Mouse (Mus musculus) hematopoietic multipotent progenitor cell, adult 10-12 weeks (in vitro differentiated cells): Measurements from ENCODE around the gene Gm2696. TPM values are rescaled to one million over a fixed set of nuclear protein-coding genes. Genes with fewer than 3 reads are reported as not detected.

Experiments
- polyA plus RNA-seq: library from polyadenylated mRNA; stranded (reverse); fragments of >175 nt; gene quantifications from 2 replicates; pipeline ENCODE4 v1.2.3, GENCODE M21; 2012; ENCODE audit warnings: low replicate concordance

The Gm2696 gene
- polyA plus RNA-seq: not detected in 2 replicates

DNA sequence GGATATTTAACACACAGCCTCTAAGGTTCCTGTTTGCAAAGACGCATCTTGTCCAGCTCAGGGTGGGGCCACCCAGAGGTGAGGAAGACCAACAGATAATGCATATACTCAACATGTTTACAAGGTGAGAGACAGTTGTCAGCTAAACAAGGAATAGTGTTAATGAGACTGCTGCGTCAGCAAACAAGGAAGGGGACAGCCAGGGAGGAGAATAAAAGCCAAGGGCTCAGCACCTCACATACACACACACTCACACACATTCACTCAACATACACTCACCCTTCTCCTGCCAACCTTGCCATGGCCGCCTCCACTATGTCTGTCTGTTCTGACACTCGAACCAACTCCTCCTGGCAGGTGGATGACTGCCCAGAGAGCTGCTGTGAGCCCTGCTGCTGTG is at the start of gene Gm2696:
Gm2696 (plus strand) TSS at position 301 of the 400 bp plus-strand sequence.

DNA sequence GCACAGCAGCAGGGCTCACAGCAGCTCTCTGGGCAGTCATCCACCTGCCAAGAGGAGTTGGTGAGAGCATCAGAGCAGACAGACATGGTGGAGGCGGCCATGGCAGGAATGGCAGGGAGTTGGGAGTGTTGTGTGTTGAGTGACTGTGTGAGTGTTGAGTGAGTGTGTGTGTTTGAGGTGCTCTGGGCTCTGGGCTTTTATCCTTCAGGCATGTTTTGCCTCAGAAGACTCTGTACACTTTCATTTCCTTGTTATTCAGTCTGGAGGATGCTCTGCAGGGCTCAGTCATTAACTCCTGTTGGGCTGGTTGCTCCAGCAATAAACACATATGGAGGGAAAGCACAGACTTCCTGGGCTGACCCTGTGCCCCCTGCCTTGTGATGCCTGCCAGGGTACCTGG is 43.3 kb upstream of the Gm2696 start, which contains the start of gene Gm3238:
Gm3238 (minus strand) TSS at position 101 of the 400 bp plus-strand sequence.

DNA sequence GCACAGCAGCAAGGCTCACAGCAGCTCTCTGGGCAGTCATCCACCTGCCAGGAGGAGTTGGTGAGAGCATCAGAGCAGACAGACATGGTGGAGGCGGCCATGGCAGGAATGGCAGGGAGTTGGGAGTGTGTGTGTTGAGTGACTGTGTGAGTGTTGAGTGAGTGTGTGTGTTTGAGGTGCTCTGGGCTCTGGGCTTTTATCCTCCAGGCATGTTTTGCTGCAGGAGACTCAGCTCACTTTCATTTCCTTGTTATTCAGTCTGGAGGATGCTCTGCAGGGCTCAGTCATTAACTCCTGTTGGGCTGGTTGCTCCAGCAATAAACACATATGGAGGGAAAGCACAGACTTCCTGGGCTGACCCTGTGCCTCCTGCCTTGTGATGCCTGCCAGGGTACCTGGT is 37.6 kb upstream of the Gm2696 start, which contains the start of gene Gm7138:
Gm7138 (minus strand) TSS at position 101 of the 400 bp plus-strand sequence.

DNA sequence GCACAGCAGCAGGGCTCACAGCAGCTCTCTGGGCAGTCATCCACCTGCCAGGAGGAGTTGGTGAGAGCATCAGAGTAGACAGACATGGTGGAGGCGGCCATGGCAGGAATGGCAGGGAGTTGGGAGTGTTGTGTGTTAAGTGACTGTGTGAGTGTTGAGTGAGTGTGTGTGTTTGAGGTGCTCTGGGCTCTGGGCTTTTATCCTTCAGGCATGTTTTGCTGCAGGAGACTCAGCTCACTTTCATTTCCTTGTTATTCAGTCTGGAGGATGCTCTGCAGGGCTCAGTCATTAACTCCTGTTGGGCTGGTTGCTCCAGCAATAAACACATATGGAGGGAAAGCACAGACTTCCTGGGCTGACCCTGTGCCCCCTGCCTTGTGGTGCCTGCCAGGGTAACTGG is 32.0 kb upstream of the Gm2696 start, which contains the start of gene Gm3250:
Gm3250 (minus strand) TSS at position 101 of the 400 bp plus-strand sequence.

DNA sequence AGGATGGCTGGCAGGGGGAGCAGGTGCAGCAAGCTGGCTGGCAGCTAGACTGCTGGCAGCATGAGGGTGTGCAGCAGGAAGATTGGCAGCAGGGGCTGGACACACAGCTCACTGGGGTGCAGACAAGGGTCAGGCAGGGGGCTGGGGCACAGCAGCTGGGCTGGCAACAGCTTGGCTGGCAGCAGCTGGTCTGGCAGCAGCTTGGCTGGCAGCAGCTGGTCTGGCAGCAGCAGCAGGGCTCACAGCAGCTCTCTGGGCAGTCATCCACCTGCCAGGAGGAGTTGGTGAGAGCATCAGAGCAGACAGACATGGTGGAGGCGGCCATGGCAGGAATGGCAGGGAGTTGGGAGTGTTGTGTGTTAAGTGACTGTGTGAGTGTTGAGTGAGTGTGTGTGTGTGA is 26.6 kb upstream of the Gm2696 start, which contains the start of gene Gm7137:
Gm7137 (minus strand) TSS at position 325 of the 400 bp plus-strand sequence.

DNA sequence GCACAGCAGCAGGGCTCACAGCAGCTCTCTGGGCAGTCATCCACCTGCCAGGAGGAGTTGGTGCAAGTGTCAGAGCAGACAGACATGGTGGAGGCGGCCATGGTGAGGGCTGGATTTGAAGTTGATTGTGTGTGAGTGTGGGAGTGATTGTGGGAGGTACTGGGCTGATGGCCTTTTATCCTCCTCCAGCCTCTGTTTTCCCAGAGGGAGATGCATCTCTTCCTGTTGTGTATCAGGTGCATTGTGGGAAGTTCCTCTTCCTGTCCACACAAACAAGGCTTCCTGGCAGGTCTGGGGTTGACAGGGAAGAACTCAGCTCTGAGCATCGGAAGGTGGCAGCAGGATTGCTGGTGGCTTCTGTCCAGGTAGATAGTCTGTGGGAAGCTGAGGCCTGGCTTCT is 19.5 kb upstream of the Gm2696 start, which contains the start of gene Gm9639:
Gm9639 (minus strand) TSS at position 101 of the 400 bp plus-strand sequence.

DNA sequence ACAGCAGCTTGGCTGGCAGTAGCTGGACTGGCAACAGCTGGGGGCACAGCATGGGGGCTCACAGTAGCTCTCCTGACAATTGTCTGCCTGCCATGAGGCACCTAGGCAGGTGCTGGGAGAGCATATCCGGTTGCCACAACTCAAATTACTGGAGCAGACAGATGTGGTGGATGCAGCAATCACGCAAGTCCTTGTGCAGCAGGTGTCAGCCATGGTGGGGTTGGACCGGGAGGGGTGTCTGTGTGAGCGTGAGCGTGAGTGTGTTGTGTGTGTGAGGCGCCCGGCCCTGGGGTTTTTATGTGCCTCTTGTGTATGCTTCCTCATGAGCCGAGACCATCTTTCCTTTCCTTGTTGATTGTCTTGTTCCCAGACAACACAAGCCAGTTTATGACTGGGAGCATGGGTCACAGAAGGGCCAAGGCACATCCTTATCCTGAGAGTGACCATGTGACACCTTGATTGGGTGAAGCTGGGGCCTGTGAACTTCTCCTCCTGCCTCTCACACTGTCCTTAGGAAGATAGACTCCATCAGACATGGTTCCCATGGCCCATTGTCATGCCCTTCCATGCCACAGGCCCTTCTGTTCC is 15.5 kb upstream of the Gm2696 start, which contains the start of gene Gm19668:
Gm19668 (minus strand) TSS at position 213 of the 588 bp plus-strand sequence.

DNA sequence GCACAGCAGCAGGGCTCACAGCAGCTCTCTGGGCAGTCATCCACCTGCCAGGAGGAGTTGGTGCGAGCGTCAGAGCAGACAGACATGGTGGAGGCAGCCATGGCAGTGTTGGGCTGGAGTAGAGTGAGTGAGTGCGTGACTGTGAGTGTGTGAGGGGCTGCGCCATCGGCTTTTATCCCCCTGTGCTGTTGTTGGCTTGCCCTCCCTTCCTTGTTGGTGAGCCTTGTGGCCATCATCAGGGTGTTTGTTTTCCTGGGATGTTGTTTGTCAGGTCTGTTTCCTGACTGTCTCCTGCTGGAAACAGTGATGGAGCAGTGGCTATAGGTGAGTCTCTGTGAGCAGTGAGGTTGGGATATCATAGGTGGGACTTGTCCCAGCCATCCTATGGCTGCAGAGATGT is 2.7 kb upstream of the Gm2696 start, which contains the start of gene Gm9507:
Gm9507 (minus strand) TSS at position 101 of the 400 bp plus-strand sequence.

DNA sequence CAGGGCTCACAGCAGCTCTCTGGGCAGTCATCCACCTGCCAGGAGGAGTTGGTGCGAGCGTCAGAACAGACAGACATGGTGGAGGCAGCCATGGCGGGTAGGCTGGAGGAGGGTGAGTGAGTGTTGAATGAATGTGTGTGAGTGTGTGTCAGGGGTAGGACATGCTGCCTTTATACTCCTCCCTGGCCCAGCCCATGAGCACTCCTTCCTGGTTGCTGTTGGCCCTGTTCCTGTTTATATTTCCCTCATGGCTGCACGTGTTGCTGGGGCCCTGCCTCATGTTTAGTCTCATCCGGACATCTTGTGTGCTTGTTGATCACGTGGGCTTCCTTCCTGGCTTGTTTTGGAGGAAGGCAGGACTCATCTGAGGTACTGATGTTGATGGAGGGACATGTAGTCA is 12.5 kb downstream of the Gm2696 start, which contains the start of gene Krtap10-4:
Krtap10-4 (minus strand) TSS at position 145 of the 400 bp plus-strand sequence.

DNA sequence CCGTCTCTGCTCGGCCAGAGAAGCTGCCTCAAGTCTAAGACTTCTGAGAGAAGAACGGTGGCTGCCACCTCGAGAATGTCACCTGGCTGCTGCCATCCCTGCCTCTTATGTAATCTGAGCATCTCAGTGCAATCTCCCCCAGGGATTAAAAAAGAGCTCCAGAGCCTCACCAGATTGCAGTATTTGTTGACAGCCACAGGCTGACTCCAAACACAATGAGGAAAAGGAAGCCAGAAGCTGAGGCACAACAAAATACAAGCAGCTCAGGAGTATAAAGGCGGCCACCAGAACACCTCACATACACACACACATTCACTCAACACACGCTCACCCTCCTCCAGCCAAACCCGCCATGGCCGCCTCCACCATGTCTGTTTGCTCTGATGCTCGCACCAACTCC is 21.2 kb downstream of the Gm2696 start, which contains the start of gene Krtap10-10:
Krtap10-10 (plus strand) TSS at position 301 of the 400 bp plus-strand sequence.

DNA sequence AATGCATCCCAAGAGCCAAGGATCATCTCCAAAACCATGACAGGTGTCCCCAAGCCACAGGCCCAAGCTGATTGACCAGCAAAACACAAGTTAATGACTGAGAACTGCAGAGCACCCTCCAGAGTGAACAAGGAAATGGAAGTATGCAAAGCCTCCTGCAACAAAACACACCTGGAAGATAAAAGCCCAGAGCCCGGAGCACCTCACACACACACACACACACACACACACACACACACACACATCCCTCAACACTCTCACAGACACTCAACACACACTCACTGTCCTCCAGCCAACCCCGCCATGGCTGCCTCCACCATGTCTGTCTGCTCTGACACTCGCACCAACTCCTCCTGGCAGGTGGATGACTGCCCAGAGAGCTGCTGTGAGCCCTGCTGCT is 32.0 kb downstream of the Gm2696 start, which contains the start of gene Gm36176:
Gm36176 (plus strand) TSS at position 301 of the 400 bp plus-strand sequence.

DNA sequence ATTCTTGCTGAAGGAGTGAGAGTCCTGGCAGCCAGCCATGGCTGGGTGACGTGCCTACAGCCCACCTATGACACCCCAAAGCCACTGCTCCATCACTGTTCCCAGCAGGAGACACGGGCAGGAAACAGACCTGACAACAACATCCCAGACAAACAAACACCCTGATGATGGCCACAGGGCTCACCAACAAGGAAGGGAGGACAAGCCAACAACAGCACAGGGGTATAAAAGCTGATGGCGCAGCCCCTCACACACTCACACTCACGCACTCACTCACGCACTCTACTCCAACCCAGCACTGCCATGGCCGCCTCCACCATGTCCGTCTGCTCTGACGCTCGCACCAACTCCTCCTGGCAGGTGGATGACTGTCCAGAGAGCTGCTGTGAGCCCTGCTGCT is 38.1 kb downstream of the Gm2696 start, which contains the start of gene Gm10318:
Gm10318 (plus strand) TSS at position 301 of the 400 bp plus-strand sequence.

DNA sequence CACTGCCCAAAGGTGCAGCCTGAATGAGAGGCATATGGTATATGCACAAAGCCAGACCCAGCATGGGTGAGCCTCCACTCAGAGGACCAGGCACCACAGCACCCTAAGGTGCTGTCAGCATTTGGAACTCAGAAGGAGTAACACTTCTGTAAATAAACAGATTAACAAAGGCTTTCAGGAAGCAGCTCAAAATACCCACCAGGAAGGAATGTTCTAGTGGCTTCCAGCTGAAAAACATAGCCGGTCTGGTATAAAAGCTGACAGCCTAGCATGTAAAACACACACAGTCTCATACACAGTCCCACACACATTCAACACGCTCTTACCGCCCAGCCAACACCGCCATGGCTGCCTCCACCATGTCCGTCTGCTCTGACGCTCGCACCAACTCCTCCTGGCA is 47.2 kb downstream of the Gm2696 start, which contains the start of gene Gm3285:
Gm3285 (plus strand) TSS at position 301 of the 400 bp plus-strand sequence.

Other genes with a start within 250 kb of the Gm2696 start
- 59.7 and 100 TPM in 2 replicates for gene Pttg1ip, start 233.0 kb upstream of the Gm2696 start, polyA plus RNA-seq
- gene Sumo3, start 208.6 kb upstream of the Gm2696 start, polyA plus RNA-seq: 41.8 and 68.8 TPM in 2 replicates
- not detected in 2 replicates for gene Gm49325, start 208.5 kb upstream of the Gm2696 start, polyA plus RNA-seq
- 22.2 and 40.4 TPM in 2 replicates for gene Ube2g2, start 192.4 kb upstream of the Gm2696 start, polyA plus RNA-seq
- gene Tspear, start 128.1 kb upstream of the Gm2696 start, polyA plus RNA-seq: 0.80 and 1.4 TPM in 2 replicates
- not detected in 2 replicates for gene Gm19402, start 123.9 kb upstream of the Gm2696 start, polyA plus RNA-seq
- not detected in 2 replicates for gene Gm9508, start 117.4 kb upstream of the Gm2696 start, polyA plus RNA-seq
- not detected in 2 replicates for gene Gm10272, start 108.1 kb upstream of the Gm2696 start, polyA plus RNA-seq
- gene Gm10024, start 103.2 kb upstream of the Gm2696 start, polyA plus RNA-seq: not detected in 2 replicates
- gene Gm10142, start 98.9 kb upstream of the Gm2696 start, polyA plus RNA-seq: not detected in 2 replicates
- not detected in 2 replicates for gene Krtap12-1, start 94.1 kb upstream of the Gm2696 start, polyA plus RNA-seq
- not detected in 2 replicates for gene Gm10100, start 88.2 kb upstream of the Gm2696 start, polyA plus RNA-seq
- gene Gm18596, start 72.0 kb upstream of the Gm2696 start, polyA plus RNA-seq: not detected in 2 replicates
- not detected in 2 replicates for gene Gm9736, start 63.3 kb upstream of the Gm2696 start, polyA plus RNA-seq
- not detected in 2 replicates for gene Gm3233, start 55.0 kb upstream of the Gm2696 start, polyA plus RNA-seq
- not detected in 2 replicates for gene Gm3238, start 43.4 kb upstream of the Gm2696 start, polyA plus RNA-seq
- not detected in 2 replicates for gene Gm7138, start 37.7 kb upstream of the Gm2696 start, polyA plus RNA-seq
- gene Gm3250, start 32.1 kb upstream of the Gm2696 start, polyA plus RNA-seq: not detected in 2 replicates
- not detected in 2 replicates for gene Gm7137, start 26.5 kb upstream of the Gm2696 start, polyA plus RNA-seq
- gene Gm9639, start 19.6 kb upstream of the Gm2696 start, polyA plus RNA-seq: not detected in 2 replicates
- gene Gm19668, start 15.5 kb upstream of the Gm2696 start, polyA plus RNA-seq: not detected in 2 replicates
- not detected in 2 replicates for gene Gm9507, start 2.8 kb upstream of the Gm2696 start, polyA plus RNA-seq
- not detected in 2 replicates for gene Krtap10-4, start 12.4 kb downstream of the Gm2696 start, polyA plus RNA-seq
- not detected in 2 replicates for gene Krtap10-10, start 21.3 kb downstream of the Gm2696 start, polyA plus RNA-seq
- gene Gm36176, start 32.1 kb downstream of the Gm2696 start, polyA plus RNA-seq: not detected in 2 replicates
- gene Gm10318, start 38.2 kb downstream of the Gm2696 start, polyA plus RNA-seq: not detected in 2 replicates
- gene Gm3285, start 47.3 kb downstream of the Gm2696 start, polyA plus RNA-seq: not detected in 2 replicates
- gene Lrrc3, start 87.9 kb downstream of the Gm2696 start, polyA plus RNA-seq: 0.25 and 0.51 TPM in 2 replicates
- 16.4 and 23.4 TPM in 2 replicates for gene Trpm2, start 155.9 kb downstream of the Gm2696 start, polyA plus RNA-seq
- gene 1810043G02Rik, start 163.8 kb downstream of the Gm2696 start, polyA plus RNA-seq: 25.5 and 26.2 TPM in 2 replicates
- 39.0 and 77.3 TPM in 2 replicates for gene Pfkl, start 195.4 kb downstream of the Gm2696 start, polyA plus RNA-seq
- gene Dnmt3l, start 227.3 kb downstream of the Gm2696 start, polyA plus RNA-seq: not detected in 2 replicates
- 3.1 and 8.2 TPM in 2 replicates for gene Aire, start 228.9 kb downstream of the Gm2696 start, polyA plus RNA-seq